Mouse (Mus musculus): Measurements from ENCODE around the gene Emilin3.

DNA sequence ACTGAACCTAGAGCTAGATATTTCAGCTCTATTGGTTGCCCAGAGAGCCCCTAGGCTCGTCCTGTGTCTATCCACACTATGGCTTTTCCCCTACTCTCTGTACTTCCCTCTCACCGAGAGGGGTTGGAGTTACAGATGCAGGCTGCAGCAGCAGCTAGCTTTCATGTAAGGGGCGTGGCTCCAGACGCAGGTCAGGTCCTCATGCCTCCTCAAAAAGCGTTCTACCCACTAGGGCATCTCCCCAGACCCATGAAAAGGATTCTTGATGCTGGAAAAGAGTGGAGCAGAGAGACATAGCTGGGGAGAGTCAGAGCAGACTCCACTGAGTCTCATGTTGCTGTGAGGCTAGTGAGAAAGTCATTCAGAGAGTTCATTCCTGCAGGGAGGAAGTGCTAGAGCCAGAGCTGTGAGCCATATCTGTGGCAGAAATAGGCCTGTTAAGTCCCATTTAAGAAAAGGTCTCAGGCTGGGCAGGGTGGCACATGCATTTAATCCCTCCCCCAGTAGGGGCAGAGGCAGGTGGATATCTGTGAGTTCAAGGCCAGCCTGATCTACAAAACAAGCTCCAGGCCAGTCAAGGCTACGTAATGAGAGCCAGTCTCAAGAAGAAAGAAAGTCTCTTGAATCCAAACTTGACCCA lies 30.5 kb downstream of the Emilin3 start:
- TF ChIP-seq POLR2A (IDR thresholded peaks at IDR 0.05; ENCODE audit: control insufficient read depth, extremely low read depth, insufficient read depth, low read length, poor library complexity) (no peak), CTCF (IDR thresholded peaks at IDR 0.05; ENCODE audit: borderline replicate concordance, control insufficient read depth, extremely low read depth, insufficient read depth, low read length, poor library complexity) (no peak)

All from thymus, adult 2 months (tissue).